Mouse (Mus musculus) layer of hippocampus, postnatal 25 days (tissue): Measurements from ENCODE around the gene Unc5cl. TPM values are rescaled to one million over a fixed set of nuclear protein-coding genes. Genes with fewer than 3 reads are reported as not detected.

Experiments
- DNase-seq, 2 experiments: peaks; one replicate each; pipeline ENCODE4 v3.0.0; 2022; ENCODE audit warnings: mixed read lengths in 2 of 2, low spot score in 1 of 2; ENCODE audit errors: extremely low spot score in 1 of 2
- total RNA-seq, 2 experiments: library from RNA; stranded (reverse); gene quantifications; 2 replicates each; pipeline ENCODE4 v1.2.3; 2021

Unc5cl gene
- total RNA-seq, 2 experiments from 2014 or later, result 0.47 to 0.64 TPM

DNA sequence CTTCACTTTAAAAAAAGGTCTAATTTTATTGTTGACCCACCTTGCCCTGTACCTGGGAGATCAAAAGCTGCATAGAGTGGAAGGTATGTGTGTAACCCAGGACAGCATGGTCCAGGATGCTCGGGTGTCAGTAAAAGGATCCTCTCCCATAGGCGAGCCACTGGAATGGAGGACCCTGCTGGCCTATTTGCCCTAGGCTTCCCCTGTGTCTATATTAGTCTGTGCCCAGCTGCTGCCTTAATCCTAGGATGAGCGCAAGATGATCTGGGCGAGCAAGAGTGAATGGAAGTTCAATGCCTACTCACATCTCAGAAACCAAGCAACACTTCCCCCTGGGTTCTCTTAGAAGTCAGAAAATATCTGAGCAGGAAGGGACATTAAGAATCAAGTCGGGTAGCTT lies 23.6 kb upstream of the Unc5cl start:
- no peak for DNase-seq

- DNase-seq, result no peak
Measured at GRCm38 (mm10) chr17:48432158-48432980, 22.3 kb upstream of the Unc5cl start, which contains the start of gene Apobec2. Gene Apobec2, minus strand, starts transcription at chr17:48432930.

- DNase-seq, result no peak
Measured at GRCm38 (mm10) chr17:48433006-48433655, 21.6 kb upstream of the Unc5cl start.

- no peak for DNase-seq
Measured at GRCm38 (mm10) chr17:48433689-48434330, 20.9 kb upstream of the Unc5cl start.

DNA sequence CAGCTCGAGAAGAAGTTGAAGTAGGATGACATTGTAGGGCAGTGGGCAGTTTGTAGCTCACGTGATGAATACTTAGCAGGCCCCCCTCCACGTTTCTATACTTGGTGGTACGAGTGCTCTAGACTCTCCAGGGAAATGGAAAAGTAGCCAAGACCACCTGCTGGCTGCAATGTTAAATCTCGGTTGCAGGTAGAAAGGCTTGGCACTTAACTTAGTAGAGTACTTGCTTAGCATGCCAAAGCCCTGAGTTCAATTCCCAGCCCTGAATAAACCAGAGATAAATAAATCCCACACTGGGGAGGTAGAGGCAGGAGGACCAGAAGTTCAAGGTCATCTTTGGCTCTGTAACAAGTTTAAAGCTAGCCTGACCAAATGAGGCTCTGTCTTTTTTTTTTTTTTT lies 20.2 kb upstream of the Unc5cl start:
- no peak for DNase-seq

GRCm38 (mm10) chr17:48436487-48436886 lies 18.2 kb upstream of the Unc5cl start:
- DNase-seq, result no peak

DNA sequence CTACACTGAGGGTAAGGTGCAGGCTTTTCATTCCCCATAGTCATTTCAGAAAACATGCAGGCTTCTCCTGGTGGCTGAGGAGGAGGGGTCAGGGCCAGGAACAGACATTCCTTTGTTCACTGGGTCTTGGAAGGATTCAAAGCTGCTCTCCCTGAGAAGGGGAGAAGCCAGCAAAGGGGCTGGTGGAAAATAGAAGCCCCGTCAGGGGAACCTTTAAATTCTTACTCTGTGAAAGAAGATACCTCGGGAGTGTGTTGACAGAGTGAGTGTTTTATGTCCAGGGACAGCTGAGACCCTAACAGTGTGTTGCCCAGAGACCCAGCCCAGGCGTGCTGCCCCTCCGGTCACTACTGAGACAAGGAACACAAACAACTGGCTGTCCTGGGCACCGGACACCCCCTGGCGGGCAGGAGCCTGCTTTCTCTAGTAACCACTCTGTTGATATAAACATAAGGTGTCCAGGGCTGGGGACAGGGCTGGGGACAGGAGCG lies 17.2 kb upstream of the Unc5cl start:
- no peak for DNase-seq

DNA sequence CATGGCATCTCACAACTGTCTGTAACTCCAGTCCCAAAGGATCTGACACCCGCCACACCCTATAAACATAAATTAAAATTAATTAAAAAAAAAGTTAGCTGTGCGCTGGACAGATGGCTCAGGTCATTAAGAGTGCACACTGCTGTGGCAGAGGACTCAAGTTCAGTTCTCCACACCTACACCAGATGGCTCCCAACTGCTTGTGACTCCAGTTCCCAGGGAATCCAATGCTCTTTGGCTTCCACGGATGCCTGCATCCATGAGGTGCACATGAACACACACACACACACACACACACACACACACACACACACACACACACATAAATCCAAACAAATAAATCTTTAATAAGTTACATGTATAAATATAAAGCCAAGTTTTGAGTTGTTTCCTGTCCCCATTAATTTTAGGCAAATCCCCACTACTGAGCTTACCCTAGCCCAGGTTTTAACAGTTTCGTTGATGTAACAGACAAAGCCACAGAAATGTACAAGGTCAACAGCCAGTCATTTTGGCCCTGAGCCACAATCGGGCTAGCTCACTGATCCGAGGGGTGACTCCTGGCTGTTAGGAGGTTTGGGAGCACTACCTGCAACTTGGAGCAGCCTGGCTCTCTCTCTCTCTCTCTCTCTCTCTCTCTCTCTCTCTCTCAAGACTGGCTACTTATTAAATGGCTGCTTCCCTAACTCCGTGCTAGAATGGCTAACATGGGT lies 11.8 kb upstream of the Unc5cl start:
- no peak for DNase-seq

GRCm38 (mm10) chr17:48443542-48444145 lies 11.1 kb upstream of the Unc5cl start:
- DNase-seq, result no peak

GRCm38 (mm10) chr17:48447675-48448074 lies 7.0 kb upstream of the Unc5cl start:
- no peak for DNase-seq

DNA sequence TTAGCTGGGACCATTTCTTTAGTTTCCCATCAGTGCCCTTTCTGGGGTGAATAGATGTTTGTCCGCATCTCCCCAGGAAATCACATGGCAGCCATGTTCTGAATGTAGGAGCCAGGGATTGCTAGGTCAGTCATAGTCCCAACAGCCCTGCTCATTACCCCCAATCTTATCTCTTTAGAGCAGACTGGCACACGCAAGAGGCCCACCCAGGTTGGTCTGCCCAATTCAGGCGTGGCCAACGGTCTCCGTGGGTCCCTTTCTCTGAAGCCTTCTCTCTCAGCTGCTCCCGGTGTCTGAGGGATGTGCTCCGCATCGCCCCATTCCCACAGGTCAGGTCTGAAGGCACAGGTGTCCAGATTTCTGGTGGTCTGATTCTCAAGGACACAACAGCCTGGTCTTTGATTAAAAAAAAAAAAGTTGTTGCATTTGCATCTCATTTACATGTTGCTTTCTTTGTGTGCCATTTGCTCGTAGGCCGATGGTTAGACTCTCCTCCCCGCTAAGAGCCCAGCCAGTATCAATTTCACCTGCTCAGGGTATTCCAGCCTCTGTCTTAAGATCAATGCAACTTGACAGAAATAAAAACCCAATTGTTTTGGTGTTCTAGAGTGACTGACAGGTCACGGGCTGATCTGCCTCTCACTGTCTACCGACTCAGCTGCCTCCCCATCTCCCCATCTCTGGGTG lies 3.9 kb upstream of the Unc5cl start:
- no peak for DNase-seq

GRCm38 (mm10) chr17:48451353-48451675 lies 3.4 kb upstream of the Unc5cl start, which contains the start of gene Tspo2:
Gene Tspo2, minus strand, starts transcription at chr17:48451522.
- no peak for DNase-seq

DNA sequence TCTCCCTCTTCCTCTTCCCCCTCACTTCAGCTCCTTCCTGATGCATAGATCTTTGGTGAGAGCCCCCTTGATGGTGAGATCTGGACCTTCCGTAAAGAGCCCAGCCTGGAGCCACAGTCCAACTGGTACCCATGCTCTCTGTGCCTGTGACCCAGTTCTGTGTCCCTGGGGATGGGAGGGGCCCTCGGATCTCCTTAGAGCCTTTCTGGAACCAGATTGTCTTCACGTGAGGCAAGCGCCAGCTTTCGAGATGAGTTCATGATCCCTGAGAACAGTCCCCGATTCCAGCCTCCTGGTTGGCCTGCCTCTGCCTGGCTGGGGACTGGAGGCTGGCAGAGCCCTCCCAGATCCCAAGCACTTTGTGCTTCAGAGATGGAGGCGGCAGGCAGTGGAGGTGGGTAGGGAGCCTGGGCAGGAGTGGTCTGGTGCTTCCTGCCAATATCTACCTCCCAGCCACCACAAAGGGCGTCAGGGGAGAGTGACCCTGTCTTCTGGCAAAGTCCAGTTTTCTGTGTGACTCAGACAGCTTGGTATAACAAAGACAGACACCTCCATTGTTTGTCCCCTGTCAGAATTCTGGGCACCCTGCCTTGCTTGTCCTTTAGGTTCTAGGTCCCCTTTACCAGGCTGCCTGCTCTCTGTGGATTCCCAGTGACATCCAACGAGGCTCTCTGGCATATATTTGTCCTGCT lies 2.8 kb upstream of the Unc5cl start:
- DNase-seq, result no peak

DNA sequence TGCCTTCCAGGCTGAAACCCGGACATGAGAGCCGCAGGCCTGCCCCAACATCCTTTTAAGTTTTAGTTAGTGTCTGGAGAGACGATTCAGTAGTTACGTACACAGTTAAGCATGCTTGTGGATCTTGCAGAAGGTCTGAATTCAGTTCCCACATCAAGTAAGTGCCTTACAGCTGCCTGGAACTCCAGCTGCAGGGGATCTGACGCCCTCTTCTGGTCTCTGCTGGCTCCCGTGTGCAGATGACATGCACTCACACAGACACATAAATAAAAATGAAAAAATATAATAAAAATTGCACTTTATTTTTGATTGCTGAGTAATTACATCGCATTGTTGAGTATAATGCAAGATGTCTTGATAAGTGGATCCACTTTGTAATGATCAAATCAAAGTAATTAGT lies 1.2 kb upstream of the Unc5cl start:
- no peak for DNase-seq

DNA sequence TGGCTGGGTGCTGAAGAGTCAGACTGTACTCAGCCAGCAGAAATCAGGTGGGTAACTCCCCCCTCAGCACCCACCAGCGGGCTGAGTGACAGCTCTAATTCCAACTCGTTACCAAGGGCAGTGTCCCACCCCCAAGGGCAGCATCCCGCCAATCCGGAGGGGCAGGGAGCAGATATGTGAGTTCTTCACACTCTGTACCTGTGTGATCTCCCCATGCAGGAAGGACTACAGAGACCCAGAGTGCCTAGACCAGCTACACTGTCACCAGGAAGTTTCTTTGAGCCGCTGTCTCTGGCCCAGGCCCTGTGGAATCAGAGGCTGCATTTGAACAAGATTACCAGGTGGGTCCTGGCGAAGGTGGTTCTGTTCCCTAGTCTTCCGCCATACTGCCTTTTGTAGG lies 511 bp upstream of the Unc5cl start:
- DNase-seq, result no peak

DNA sequence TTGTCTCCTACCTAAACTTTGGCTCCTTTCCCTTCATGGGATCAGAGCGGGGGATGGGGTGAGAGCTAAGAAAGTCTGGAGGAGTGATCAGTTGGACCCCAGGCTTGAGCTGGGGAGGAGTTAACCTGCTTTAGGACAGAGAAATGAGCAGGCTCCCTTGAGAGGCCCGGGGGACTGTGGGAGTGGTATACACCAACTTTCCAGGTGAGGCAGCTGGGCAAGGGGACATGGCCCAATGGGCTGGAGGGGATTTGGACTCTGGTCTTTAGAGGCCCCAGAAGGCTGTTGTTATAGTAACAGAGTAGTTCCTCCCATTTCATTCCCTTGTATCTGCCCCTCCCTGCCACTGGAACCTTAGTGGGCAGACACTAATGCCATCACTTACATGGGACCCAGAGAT lies 1.3 kb downstream of the Unc5cl start:
- no peak for DNase-seq

DNA sequence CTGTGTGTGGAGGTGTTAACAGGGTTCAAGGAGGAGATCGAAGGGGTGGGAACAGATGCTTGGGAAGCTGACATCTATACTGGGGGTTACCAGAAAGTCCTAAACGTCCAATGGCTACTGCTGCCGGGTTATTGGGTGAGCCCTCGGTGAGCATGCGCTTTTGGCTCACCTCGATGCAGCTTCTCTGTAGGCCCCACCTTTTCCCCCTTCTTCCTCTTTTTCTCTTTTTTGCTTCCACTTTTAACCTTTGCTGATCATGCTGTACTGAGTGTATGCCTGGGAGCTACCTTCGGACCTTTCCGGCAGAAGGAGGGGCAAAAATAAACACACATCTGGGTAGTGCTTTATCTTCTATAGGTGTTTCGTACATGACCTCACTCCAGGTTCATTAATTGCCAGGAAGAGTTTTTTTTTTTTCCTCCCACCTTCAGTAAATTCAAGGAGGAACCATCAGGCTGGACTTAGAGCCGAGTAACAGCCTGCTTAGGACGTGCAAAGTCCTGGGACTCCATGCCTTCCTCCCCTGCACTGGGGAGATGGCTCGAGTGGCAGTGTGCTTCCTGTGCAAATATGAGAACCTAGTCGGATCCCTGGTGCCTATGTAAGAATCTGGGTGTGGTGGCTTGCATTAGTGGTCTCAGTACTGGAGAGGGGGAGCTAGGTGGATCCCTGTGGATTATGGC lies 3.4 kb downstream of the Unc5cl start:
- no peak for DNase-seq

GRCm38 (mm10) chr17:48462096-48462495 lies 7.4 kb downstream of the Unc5cl start:
- no peak for DNase-seq

DNA sequence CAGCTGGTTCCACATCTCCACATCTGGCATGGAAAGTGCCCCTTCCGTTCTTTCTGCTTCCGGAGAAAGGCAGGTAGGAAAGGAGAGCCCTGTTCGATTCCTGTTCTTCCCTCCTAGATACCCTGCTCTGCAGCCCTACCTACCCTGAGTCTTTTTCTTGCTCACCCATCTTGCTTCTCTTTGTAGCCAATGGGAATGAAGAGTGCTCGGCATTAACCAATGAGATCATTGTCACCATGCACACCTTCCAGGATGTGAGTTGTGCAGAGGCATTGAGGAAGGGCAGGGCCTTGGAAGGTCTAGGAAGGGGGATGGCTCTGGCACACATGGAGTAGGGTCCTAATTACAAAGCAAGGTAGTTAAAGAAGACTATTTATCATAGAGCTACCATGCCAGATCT lies 8.7 kb downstream of the Unc5cl start:
- no peak for DNase-seq
